Mouse (Mus musculus) limb, embryonic 14.5 days (tissue): Measurements from ENCODE around the gene Phf11d. TPM values are rescaled to one million over a fixed set of nuclear protein-coding genes. Genes with fewer than 3 reads are reported as not detected.
"Not testable (repeated sequence)": the region's sequence is repeated elsewhere in the genome, so short reads cannot be mapped to it uniquely, and the experiment has no call there.

Source experiments
- ATAC-seq: fragments of 200-750 bp; cut with Nextera tagmentation; 2 replicates; pipeline ENCODE4 v1.8.0; 2017; ENCODE audit warnings: low read depth, moderate number of reproducible peaks, moderate TSS enrichment; ENCODE audit not compliant: low FRiP score
- DNase-seq: peaks from one replicate; pipeline ENCODE4 v3.0.0-alpha.2; 2015; ENCODE audit warnings: low spot score
- H3K27ac ChIP-seq: fragments of 300-500 bp; sonication (generic); replicated peaks from 2 replicates; pipeline ENCODE4 v1.5.1; 2014; ENCODE audit warnings: low read depth, mild to moderate bottlenecking, low read length, moderate library complexity, mixed read lengths
- H3K27me3 ChIP-seq: fragments of 300-500 bp; sonication (generic); 2 replicates; pipeline ENCODE4 v1.6.1; 2014; ENCODE audit warnings: low read length, mixed read lengths; ENCODE audit not compliant: control insufficient read depth, insufficient read depth
- H3K36me3 ChIP-seq: fragments of 300-500 bp; sonication (generic); 2 replicates; pipeline ENCODE4 v1.6.1; 2014; ENCODE audit warnings: mild to moderate bottlenecking, low read length, moderate library complexity, mixed read lengths; ENCODE audit not compliant: control insufficient read depth, insufficient read depth
- H3K4me1 ChIP-seq: fragments of 300-500 bp; sonication (generic); 2 replicates; pipeline ENCODE4 v1.6.1; 2014; ENCODE audit warnings: antibody characterized with exemption, low read length, mixed read lengths; ENCODE audit not compliant: control insufficient read depth, insufficient read depth
- H3K4me2 ChIP-seq: fragments of 300-500 bp; sonication (generic); replicated peaks from 2 replicates; pipeline ENCODE4 v1.6.1; 2014; ENCODE audit warnings: low read depth, mild to moderate bottlenecking, low read length, moderate library complexity; ENCODE audit not compliant: severe bottlenecking
- H3K4me3 ChIP-seq: fragments of 300-500 bp; sonication (generic); replicated peaks from 2 replicates; pipeline ENCODE4 v1.5.1; 2014; ENCODE audit warnings: low read length
- H3K9ac ChIP-seq: fragments of 300-500 bp; sonication (generic); 2 replicates; pipeline ENCODE4 v1.6.1; 2014; ENCODE audit warnings: mild to moderate bottlenecking, low read depth, low read length, moderate library complexity; ENCODE audit not compliant: severe bottlenecking
- H3K9me3 ChIP-seq: fragments of 300-500 bp; sonication (generic); 2 replicates; pipeline ENCODE4 v1.6.1; 2016; ENCODE audit warnings: low read length; ENCODE audit not compliant: control insufficient read depth
- POLR2A ChIP-seq: fragments of 200-500 bp; IDR thresholded peaks from 2 replicates; pipeline ENCODE4 v1.8.0; 2012; ENCODE audit warnings: inconsistent platforms, mild to moderate bottlenecking, moderate library complexity, borderline replicate concordance; ENCODE audit not compliant: insufficient read depth, insufficient read length; ENCODE audit errors: extremely low read depth
- WGBS: fragments of 180-500 bp; shearing (Covaris S2); extraction: QIAGEN DNeasy Blood & Tissue Kit; methylation state at CpG from one replicate; pipeline ENCODE4 v1.1.7; 2014; 5-methylcytosine and 5-hydroxymethylcytosine counted together
- polyA plus RNA-seq, 2 experiments: library from polyadenylated mRNA; depleted of rRNA in 1 of 2; stranded (reverse) in 1 of 2; unstranded in 1 of 2; fragments of >200 nt; fragmentation: Nextera tagmentation in 1 of 2; extraction: Ambion mirVana in 1 of 2; gene quantifications; 2 replicates each; pipeline versions ENCODE4 v1.2.1 to v1.2.3; 2012 to 2014

Phf11d gene
- polyA plus RNA-seq (2012; rRNA removed) (1.2 and 1.3 TPM in 2 replicates), polyA plus RNA-seq (2014; fragmentation: Nextera tagmentation; extraction: Ambion mirVana) (1.4 and 1.5 TPM in 2 replicates)

DNA sequence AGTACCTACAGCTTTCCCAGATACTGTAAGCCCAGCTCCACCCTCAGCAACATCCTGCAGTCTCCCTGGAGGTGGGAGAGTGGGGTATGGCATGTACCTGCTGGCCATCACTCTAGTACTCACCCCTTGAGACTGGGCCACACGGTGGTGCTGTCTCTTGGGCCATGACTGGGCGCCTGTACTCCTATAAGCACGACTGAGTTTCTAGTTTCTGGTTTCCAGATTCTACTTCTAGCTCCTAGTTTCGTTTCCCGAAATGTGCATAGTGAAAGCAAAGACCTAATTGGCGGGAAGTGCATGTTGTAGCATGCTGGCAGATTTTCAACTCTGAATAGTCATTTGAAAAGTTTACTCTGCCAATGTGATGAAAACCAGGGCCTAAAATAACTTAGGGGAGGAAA lies at the start of gene Phf11d:
Gene Phf11d (minus strand): TSS at position 227 of the 401 bp plus-strand sequence.
- DNase-seq (peak; percentile 65), ATAC-seq (no peak)
- Histone ChIP-seq H3K4me2 (no peak within 1 kb of the TSS), H3K9me3 (no peaks in the 10 kb centered on the region), H3K4me3 (no peak within 1 kb of the TSS), H3K27ac (peak within 1 kb of the TSS; percentile 48), H3K36me3 (no peaks in the 10 kb centered on the region), H3K27me3 (no peaks in the 10 kb centered on the region), H3K9ac (no peak within 1 kb of the TSS), H3K4me1 (0 out of 2 replicates have a peak, but pooled peaks cover 6% of the 10 kb centered on the region)
- WGBS: 59% methylated on average over 6 of the region's 6 CpGs
- no peak for TF ChIP-seq POLR2A

DNA sequence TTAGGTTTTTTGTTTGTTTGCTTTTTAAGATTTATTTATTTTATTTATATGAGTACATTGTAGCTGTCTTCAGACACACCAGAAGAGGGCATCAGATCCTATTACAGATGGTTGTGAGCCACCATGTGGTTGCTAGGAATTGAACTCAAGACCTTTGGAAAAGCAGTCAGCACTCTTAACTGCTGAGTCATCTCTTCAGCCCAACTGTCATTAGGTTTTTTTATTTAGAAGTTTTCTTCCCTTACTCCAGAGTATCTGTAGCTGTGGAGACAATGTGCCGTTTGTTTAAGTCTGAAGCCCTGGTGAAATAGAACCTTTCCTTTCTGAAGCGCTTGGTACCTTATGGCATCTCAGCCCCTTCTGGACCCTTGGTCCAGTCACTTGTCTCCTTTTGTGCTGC lies 49.7 kb upstream of the Phf11d start:
- not testable (repeated sequence) for DNase-seq, H3K4me1 ChIP-seq, H3K9ac ChIP-seq, H3K27ac ChIP-seq, H3K27me3 ChIP-seq, H3K4me3 ChIP-seq, H3K9me3 ChIP-seq, H3K4me2 ChIP-seq, ATAC-seq
- H3K36me3 ChIP-seq: peaks cover 20% of the 10 kb centered on the region; the same call in 1 of the 2 replicates
- whole genome bisulfite sequencing: 96% methylated on average over 2 of the region's 2 CpGs

DNA sequence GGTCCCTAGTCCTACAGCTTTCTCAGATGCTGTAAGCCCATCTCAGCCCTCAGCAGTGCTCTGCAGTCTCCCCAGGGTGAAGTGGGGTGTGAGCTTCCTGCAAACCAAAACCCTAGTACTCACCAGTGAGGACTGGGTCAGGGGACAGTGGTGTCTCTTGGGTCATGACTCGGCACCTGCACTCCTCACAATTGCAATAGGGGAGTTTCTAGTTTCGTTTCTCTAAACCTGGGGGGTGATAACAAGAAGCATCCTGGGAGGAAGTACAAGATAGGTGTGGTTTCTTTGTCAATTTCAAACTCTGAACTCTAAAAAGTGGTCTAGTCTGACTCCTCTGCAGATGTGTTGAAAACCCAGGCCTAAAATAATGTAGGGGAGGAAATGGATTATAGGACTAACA lies 31.7 kb upstream of the Phf11d start:
- Histone ChIP-seq H3K27me3 (no peaks in the 10 kb centered on the region), H3K4me3 (no peak overlapping the region), H3K27ac (no peak overlapping the region), H3K4me1 (no peaks in the 10 kb centered on the region), H3K36me3 (no peaks in the 10 kb centered on the region), H3K4me2 (no peak overlapping the region), H3K9me3 (no peaks in the 10 kb centered on the region), H3K9ac (no peak overlapping the region)
- TF ChIP-seq POLR2A: no peak
- no peak for DNase-seq
- 78% methylated on average over 2 of the region's 2 CpGs for WGBS
- no peak for ATAC-seq

DNA sequence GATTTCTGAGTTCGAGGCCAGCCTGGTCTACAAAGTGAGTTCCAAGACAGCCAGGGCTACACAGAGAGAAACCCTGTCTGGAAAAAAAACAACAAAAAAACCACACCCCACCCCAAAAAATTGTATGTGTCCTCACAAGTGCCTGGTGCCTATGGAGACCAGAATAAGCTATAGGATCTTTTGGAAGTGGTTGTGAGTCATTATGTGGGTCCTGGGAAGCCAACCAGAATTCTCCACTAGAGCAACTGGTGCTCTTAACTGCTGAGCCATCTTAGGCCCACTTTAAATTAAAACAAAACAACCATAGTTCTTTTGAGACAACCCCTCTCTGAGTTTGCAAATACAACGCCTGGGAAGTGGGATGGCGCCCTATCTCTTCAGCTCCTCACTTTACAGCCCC lies 30.0 kb upstream of the Phf11d start, which contains the start of gene Phf11c:
Gene Phf11c (minus strand): TSS at position 101 of the 400 bp plus-strand sequence.
- Histone ChIP-seq H3K9ac (no peak within 1 kb of the TSS), H3K4me1 (no peaks in the 10 kb centered on the region), H3K9me3 (no peaks in the 10 kb centered on the region), H3K27ac (no peak within 1 kb of the TSS), H3K4me2 (no peak within 1 kb of the TSS), H3K36me3 (no peaks in the 10 kb centered on the region), H3K4me3 (no peak within 1 kb of the TSS), H3K27me3 (no peaks in the 10 kb centered on the region)
- DNase-seq (no peak), ATAC-seq (no peak)
- TF ChIP-seq POLR2A: no peak
- WGBS: 92% methylated on average over 3 of the region's 3 CpGs

DNA sequence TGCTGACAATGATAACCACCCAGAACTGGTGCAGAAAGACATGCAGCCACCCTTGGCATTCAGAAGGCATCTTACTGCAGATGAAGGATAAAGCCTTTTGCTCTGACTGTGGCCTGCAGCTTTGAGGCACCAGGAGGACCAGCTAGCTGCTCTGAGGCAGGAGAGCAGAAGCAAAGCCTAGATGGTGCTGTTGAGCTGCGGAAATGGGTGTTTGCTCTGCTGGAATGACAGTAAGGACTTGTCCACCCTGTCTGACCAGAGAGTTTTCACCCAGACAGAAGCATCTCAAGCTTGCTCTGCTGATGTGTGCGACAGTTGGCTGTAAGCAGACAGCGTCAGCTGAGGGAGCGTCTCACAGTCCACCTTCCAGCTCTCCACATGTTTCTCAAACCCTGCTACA lies 24.9 kb upstream of the Phf11d start:
- not testable (repeated sequence) for H3K4me2 ChIP-seq, H3K27me3 ChIP-seq, H3K9ac ChIP-seq, ATAC-seq, H3K27ac ChIP-seq, H3K4me3 ChIP-seq, H3K4me1 ChIP-seq, DNase-seq, H3K36me3 ChIP-seq, H3K9me3 ChIP-seq
- WGBS: 67% methylated on average over 4 of the region's 4 CpGs

DNA sequence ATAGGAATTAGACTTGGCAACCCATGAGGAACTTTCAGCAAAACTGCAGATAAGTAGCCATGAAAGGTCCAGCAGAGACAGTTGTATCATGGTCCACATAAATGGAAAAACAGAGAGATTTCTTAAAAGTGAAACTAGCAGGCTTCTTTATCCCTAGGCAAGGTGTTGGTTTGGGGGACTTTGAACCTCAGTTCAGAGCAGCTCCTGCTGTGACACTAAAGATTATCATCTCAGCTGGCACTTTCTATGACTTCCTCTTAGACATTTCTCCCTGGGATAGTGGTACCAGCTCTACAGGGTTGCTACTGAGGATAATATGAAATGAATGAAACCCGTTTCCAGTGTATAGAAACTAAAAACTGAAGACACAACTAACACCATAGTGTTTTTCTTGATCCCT lies 24.3 kb upstream of the Phf11d start:
- H3K9me3 ChIP-seq: no peaks in the 10 kb centered on the region
- DNase-seq: no peak
- no peak for TF ChIP-seq POLR2A
- no peak for ATAC-seq
- H3K27me3 ChIP-seq: no peaks in the 10 kb centered on the region
- 67% methylated on average over 1 of the region's 1 CpGs for WGBS
- no peak overlapping the region for H3K4me2 ChIP-seq
- H3K4me1 ChIP-seq: no peaks in the 10 kb centered on the region
- H3K4me3 ChIP-seq: no peak overlapping the region
- no peak overlapping the region for H3K27ac ChIP-seq
- H3K9ac ChIP-seq: no peak overlapping the region
- no peaks in the 10 kb centered on the region for H3K36me3 ChIP-seq
